Mouse (Mus musculus) lung, postnatal 0 days (tissue): ENCODE results near the gene Cdc6.

Experiments used
- CTCF ChIP-seq: IDR thresholded peaks from 2 replicates; pipeline ENCODE4 v1.5.1; 2016; ENCODE audit warnings: antibody characterized with exemption, mild to moderate bottlenecking
- EP300 ChIP-seq: IDR thresholded peaks from 2 replicates; pipeline ENCODE4 v1.6.1; 2016; ENCODE audit warnings: antibody characterized with exemption, mild to moderate bottlenecking, control low read depth

GRCm38 (mm10) chr11:98907063-98907436 lies 551 bp upstream of the Cdc6 start:
- TF ChIP-seq CTCF (no peak), EP300 (peak; percentile 1; the same call in 1 of the 2 replicates)
